Mouse (Mus musculus) spleen, adult 12 weeks (tissue): Measurements from ENCODE around the gene Rnf121.

Source experiments
- DNase-seq: peaks from one replicate; pipeline ENCODE4 v3.0.0; 2022; ENCODE audit warnings: low spot score

Gene Rnf121

DNA sequence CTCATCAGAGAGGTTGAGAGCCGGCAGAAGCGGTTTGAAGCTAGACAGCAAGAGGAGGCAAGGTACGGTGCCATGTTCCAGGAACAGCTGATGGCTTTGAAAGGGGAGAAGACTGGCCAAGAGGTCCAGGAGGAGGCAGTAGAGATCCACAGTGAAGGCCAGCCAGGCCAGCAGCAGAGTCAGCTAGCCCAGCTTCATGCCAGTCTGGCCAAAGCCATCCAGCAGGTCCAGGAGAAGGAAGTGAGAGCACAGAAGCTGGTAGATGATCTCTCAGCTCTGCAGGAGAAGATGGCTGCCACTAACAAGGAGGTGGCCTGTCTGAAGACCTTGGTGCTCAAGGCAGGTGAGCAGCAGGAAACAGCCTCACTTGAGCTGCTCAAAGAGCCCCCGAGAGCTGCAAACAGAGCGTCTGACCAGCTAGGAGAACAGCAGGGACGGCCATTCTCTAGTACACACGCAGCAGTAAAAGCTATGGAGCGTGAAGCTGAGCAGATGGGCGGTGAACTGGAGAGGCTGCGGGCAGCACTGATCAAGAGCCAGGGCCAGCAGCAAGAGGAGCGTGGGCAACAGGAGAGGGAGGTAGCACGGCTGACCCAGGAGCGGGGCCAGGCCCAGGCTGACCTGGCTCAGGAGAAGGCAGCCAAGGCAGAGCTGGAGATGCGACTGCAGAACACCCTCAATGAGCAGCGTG, 65.7 kb downstream of the Rnf121 start:
- no peak for DNase-seq

DNA sequence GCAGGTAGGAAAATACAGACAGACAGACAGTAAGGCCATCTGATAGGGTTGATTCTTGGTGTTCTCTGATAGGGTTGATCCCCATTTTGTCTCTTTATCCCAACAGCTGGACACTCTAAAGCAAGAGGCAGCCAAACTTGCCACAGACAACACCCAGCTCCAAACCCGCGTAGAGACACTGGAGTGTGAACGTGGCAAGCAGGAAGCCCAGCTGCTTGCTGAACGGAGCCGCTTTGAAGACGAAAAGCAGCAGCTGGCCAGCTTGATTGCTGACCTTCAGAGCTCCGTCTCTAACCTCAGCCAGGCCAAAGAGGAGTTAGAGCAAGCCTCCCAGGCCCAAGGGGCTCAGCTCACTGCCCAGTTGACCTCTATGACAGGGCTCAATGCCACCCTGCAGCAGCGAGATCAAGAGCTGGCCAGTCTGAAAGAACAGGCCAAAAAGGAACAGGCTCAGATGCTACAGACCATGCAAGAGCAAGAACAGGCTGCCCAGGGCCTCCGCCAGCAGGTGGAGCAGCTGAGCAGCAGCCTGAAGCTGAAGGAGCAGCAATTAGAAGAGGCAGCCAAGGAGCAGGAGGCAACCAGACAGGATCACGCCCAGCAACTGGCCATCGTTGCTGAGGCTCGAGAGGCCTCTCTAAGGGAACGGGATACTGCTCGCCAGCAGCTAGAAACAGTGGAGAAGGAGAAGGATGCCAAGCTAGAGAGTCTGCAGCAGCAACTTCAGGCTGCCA, 66.9 kb downstream of the Rnf121 start:
- DNase-seq = peak; percentile 66

DNA sequence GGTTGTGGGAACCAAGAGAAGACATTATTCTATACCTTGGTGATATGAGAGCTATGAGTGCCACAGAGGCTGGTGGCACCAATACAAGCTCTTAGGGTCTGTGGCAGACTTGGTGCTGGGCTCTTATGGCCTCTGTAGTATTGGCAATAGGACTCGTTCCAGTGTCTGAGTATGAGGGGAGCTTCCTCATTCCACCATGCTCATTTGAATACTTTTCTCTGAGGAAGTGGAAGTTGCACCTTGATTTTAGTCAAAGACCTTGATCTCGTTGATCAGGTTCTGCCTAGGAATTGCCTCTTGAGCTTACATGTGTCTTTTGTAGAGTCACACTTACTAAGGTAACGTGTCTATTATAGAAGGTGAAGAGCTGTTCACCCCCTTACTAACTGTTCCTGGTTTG, 71.0 kb downstream of the Rnf121 start:
- DNase-seq = no peak

DNA sequence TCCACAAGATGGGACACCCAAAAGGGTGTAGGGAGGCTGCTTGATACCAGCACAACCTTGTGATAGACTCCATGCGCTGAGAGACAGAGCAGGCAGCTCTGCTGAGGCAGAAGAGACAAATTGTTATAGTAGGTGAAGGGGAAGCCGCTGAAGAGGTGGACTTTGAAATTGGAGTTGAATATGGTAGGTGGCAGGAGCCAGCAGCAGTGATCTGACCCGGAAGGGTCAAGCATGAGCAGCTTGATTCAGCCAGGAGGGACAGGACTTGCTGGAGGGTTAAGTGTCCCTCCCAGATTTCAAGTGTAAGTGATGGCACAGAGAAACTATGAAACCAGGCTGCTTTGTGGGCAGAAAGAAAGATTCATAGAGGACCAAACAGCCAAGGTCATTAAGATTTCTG, 80.2 kb downstream of the Rnf121 start:
- DNase-seq = no peak

DNA sequence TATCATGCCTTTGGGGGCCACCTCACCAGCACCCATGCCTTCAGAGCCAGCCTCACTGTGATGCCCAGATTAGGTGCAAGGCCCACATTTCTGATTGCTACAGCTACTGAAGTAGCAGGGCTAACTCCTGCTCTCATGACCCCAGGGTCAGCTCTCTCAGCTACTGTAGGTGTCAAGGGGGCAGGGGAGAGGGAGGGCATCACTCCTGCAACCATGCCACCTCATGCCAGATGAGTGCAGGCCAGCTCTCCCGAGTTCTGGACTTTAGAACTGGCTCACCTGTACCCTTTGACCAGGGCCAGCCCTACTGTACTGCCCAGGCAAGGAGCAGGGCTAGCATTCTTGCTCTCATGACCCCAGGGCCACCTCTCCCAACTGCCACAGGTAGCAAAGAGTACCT, 82.5 kb downstream of the Rnf121 start:
- DNase-seq = no peak

DNA sequence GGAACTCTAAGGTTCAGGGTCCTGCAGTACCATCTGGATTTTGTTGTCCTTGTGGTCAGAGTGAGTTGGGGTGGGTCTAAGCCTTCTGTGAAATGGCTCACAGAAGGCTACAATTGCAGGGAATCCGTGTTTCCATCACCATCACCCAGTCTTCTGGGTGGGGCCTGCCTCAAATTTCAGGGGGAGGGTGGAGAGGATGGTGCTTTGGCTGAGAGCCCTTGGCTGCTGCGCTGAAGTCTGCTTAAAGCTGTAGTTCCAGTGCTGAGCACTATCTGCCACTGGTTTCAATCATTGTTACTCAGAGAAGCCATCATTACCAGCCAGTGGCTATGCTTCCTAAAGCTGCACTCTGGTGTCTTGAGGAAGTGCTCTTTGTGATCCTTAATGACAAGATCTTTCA, 90.8 kb downstream of the Rnf121 start:
- no peak for DNase-seq

DNA sequence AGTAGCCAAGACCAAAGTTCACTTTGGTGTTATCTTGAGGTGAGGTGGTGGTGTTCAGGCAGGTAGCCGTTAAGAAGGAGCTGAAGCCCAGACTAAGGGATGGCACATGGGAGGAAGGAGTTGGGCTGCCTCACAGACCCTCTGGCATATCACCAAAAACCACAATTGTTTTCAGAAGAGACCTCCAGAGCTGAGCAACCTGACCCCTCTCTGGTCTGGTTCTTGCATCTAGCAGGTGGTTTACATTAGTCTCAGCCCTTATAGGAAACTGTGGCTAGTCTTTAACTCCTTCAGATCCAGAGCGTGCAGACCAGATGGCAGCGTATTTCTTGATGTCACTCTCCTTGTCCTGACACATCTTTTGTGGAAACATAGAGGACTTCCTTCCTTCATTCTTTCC, 91.5 kb downstream of the Rnf121 start:
- DNase-seq = no peak

DNA sequence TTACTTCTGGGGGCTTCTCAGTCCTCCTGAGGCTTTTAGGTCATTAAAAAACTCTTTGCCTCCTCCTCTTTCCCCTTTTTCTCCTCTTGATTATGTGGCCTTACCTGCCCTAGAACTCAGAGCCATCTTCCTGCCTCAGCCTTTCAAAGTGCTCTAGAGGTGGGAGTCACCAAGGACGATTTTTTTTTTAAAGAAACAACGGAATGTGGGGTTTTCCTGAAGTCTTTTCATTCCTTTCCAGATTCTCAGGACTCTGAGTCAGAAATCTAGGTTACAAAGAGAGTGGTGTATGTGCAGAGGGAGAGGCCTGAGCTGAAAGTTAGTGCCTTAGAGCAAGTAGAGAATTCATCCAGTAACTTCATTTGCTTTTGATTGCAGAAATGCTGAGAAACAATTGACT, 93.5 kb downstream of the Rnf121 start:
- no peak for DNase-seq

DNA sequence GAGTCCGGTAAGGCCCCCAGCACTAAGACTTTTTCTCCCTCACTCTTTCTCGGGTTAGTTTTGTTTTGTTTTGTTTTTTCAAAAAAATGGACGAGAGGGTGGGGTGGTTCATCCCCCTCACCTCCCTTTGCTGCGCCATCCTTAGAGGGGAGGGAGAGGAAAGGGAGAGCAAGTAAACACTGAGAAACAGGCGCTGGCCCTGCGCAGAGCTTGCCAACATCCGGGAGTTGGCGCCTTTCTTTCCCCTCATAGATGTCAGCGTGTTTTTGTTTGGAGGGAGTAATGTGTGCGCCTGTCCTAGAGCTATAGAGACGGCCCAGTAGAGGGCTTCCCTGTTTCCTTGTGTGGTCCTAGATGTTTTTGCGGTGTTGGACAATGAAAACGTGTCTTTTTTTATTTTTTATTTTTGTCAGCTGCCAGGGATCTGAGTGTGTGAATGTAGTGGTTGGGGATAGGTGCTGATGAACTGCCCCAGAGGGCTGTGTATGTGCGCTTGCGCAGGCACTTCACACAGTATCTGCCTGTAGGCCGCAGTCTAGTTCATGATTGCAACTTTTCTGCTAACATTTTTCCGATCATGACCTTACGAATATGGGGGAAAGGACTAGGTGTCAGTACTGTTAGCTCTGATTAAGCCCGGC, 94.3 kb downstream of the Rnf121 start:
- peak; percentile 48 for DNase-seq

DNA sequence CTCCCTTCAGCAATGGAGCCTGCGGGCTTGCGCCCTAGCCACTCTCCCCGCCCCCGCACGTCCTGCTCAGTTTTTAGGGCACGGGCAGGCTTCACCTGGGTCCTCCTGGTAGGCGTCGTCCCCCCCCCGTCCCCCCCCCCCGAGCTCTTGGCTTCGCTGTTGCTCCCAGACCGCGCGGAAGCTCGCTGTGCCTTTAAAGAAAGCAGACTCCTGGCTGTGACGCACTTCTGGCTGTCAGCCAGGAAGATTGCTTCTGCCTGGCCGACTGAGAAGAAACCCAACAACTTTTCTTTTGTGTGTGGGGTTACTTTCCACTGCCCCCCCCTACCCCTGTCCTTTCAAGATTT, 94.9 kb downstream of the Rnf121 start:
- peak; percentile 74 for DNase-seq

DNA sequence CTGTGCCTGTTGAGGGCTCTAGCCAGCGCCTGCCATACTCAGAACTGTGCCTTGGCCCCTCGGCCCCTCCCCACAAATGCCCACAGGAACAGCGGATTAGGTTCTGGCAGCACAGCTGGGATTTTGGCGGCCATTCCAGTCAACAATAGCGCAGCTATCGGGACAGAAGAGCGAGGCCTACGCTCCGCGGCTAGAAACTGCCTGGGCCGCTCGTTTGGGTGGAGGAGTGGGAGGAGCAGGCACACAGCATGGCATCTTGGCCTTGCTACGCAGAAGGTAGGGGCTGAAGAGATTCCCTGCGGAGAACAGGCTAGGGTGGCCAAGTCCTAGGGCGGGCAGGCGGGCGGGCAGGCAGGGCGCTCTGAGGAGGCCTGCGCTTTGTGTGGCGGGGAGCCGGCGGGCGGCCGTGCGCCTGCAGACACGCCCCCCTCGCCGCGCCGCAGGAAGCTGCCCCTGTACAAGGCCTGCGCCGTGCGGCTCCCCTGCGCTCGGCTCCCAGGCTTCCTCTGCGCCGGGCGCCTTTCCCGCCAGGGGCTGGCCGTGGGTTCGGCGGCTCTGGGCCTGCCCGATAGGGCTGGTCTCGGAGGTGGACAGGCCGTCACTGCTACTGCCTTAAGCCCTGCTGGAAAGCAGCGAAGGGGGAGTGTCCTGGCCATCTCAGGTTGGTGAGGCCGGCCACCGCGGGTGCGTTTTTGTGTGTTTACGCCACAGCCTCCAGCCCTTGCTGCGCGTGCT, 95.4 kb downstream of the Rnf121 start:
- peak; percentile 66 for DNase-seq
